Mouse (Mus musculus): ENCODE results near the gene Rorb.

The Rorb gene

DNA sequence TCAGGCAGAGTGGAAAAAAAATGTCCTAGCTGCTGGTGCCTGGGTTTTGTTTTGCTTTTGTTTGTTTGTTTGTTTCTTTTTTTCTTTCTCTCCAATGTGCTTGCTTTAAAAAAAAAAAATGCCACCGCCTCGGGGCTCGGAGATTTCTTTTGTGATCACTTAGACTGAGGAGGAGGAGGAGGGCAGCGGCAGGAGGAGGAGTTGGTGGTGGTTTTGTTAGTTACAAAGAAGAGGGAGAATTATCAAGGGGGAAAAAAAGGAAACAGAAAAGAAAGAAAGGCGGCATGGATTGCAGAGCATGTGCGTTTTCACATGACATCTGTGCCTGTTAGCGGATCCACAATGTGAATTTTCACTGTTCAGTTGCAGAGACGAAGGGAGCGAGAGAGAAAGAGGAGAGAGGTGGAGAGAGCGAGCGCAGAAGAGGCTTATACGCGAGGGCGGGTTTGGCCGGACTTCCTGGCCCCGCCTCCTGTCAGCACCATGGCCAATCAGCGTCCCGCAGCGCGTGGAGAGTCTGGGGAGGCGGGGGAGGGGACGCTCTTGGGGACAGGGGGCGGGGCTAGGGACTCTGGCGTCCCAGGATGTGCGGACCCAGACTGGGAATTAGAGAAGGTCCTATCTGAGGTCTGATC, at the start of gene Rorb:
Gene Rorb (minus strand): TSS at position 404 of the 635 bp plus-strand sequence.
- in situ Hi-C loops (cut with MseI, MboI): no loop called here

DNA sequence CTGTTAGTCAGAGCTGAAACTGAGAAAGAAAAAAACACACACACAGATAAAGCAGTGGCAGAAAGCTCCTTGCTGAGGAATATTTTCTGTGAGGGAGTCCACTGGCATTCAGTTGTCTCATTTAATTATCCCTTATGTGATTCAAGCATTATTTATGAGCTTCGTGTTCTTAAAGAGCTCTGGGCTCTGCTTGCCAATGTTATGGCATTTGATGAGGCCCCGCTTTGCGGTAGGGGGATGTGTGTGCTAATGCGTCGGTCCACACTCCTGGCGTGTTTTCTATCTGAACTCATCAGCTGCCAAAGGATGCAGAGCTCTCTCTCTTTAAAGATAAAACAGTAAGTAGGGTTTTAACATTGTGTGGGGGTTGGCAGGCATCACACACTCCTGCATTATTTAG, 37.9 kb upstream of the Rorb start:
- in situ Hi-C loops (cut with MseI, MboI): no loop called here

GRCm38 (mm10) chr19:19144447-19144846, 33.5 kb upstream of the Rorb start:
- in situ Hi-C loops (cut with MseI, MboI): no loop called here

GRCm38 (mm10) chr19:19136856-19137255, 25.9 kb upstream of the Rorb start:
- in situ Hi-C loops (cut with MseI, MboI): no loop called here

- in situ Hi-C loops (cut with MseI, MboI): no loop called here
Measured at GRCm38 (mm10) chr19:19135838-19136237, 24.8 kb upstream of the Rorb start.

GRCm38 (mm10) chr19:19122324-19122723, 11.3 kb upstream of the Rorb start:
- in situ Hi-C loops (cut with MseI, MboI): no loop called here

GRCm38 (mm10) chr19:19112180-19112579, 1.2 kb upstream of the Rorb start:
- in situ Hi-C loops (cut with MseI, MboI): no loop called here

DNA sequence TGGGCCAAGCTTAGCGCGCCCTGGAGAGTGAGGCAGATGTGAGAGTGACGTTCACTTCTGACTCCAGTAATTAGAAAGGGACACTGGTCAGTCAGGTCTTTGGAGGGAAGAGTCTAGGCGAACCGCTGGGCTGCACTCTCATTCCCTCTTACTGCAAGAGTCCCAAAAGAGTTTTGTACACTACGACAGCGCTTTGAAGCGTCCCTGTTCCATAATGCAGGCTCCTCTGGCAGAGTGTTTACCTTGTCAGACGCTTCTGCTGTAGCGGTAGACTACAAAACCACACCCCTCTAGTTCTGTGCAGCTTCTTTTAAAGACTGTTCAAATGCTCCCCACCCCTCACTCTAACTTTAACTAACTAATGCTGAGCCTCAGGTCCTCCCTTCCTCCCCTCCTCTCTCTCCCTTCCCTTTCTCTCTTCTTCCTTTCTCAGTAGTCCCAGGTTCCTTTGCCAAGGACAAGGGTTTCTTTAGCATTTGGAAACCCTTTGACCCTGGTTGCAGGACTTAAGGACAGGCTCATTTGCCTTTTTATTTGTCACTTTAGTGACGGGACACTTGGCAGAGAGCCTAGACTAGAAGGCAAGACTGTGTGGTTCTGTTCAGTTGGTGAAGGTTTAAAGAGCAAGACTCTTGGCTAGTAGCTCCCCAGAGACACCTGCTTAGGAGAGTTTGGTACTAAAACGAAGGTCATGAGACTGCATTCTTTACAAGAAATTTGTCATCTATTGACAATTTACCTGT, 603 bp upstream of the Rorb start:
- in situ Hi-C loops (cut with MseI, MboI): no loop called here

DNA sequence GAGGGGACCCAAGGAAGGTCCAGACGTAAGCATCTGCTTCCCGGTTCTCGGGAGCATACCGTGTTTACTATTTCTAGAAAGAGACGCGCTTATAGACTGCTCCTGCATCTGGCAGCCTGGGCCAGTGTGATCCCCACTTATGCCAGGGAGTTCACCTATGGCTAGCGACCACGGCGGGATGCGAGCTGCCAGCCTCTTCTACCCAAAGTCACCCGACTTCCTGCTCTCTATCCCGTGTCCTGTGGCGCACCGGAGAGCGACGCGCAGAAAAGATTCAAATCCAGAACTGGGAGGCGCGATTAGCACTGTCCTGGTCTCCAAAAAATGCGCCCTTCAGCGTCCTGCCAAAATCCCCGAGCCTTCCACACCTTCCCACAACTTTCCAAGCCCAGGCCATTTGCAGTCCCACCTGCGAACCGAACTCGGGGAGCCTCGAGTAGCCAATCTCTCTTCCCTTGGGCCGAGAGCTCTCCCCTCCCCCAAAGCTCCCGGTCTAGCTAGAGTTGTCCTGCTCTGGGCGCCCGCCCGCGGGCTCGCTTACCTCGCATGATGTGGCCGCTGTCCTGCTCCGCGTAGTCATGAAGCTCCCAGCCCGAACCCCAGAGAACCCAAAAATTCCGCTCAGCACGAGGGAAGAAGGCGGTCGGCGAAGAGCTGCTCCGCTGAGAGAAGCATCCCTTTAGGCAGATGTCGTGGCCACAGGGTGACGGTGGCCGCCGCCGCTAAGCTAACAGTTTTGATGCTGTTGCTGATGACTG, 806 bp downstream of the Rorb start:
- in situ Hi-C loops (cut with MseI, MboI): no loop called here

GRCm38 (mm10) chr19:19108596-19109381, 2.2 kb downstream of the Rorb start:
- in situ Hi-C loops (cut with MseI, MboI): no loop called here

DNA sequence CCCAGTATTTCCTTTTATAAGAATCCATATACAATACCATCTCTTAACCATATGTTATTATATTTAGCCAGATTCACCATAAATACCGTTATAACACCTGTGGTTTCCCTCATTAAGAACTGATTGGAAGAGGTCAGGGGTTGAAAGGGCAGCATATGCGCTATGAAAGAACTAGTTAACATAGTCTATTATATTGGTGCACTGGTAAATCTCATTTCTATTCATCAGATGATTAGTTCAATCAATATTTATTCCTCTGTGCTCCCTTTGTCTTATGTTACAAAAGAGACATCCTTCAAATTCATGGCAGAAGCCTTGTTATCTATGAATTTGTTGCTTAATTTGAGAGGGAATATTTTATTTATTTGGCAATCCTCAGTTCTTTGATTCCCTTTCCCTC, 6.4 kb downstream of the Rorb start:
- in situ Hi-C loops (cut with MseI, MboI): no loop called here

DNA sequence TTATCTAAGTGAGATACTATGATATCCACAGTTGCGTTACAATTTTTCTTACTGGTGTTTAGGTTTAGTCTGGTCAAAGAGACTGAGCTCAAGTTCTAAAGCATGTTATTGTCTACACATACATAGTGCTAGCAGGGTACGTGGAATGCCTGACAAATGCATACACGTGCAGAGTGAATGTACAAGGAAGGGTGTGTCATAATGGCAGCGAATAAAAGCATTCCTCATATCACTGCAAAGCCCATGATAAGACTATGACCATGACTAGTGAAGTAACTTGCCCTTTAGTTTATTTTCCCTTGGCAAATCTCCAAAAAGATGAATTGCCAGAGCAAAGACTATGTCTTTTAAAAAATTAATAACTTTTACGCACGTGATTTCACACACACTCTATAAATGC, 13.8 kb downstream of the Rorb start:
- in situ Hi-C loops (cut with MseI, MboI): no loop called here

- in situ Hi-C loops (cut with MseI, MboI): no loop called here
Measured at GRCm38 (mm10) chr19:19089427-19089826, 21.6 kb downstream of the Rorb start.

DNA sequence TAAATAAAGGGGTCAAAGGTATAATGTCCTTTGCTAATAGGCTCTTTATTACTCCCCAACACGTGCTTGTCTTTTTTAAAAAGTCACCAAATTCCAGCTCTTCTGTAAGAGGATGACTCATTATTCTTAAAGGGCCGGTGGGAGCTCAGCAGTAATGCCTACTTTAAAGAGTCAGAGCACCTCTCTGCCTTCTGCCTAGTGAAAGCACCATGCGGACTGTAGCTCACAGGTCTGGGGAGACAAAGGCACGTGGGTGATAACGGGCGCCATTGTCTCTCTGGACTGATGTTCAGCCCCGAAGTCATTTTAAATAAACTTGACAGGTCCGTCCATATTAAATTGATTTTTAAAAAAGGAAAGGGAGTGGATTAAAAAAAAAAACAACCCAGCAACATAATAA, 33.1 kb downstream of the Rorb start:
- in situ Hi-C loops (cut with MseI, MboI): no loop called here

- in situ Hi-C loops (cut with MseI, MboI): no loop called here
Measured at GRCm38 (mm10) chr19:19074756-19075155, 36.2 kb downstream of the Rorb start.

DNA sequence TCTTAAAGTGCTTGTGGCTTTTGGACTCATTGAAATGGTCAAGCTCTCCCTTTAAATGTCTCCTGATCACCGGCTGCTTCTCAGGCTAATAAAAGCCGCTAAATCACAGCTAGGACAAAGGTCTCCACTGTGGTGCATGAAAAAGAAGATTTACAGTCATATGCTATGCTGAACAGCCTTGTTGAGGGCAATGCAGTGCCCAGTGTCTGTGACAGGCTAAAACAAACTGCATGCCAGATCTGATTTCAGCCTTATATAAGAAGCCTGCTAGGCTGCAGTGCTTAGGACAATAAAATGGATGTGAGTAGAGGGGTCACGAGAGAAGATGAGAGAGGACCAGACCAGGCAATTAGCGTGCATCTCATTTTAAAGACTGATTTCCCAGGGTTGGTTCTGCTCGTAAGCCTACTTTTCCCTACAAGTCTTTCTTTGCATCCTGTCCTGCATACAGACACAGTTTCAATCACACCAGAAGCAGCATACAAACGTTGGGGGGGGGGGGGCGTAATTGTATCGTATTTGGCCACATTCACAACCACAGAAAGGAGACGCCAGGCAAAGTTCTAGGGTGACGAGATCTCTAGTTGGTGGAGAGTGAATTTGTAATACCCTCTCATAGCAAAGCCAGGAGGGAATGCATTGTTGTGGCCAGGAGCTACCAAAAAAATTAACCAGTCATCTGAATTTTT, 52.1 kb downstream of the Rorb start:
- in situ Hi-C loops (cut with MseI, MboI): no loop called here

DNA sequence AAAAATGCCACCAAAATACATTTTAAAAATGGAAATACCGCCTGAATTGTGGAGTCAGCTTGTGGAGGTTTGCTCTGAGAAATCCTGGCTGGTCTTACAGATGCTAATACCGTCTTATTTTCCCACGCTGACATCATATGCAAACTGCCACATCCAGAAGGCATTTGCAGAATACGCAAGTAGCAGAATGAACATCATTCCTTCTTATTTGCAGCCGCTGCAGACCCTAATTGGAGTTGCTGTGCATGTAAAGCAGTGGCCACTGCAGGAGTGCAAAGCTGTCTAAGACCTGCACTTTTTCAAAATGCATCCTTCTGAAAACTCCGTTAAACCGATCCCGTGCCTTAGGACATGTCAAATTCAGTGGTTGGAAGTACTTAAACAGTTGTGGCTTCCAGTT, 52.8 kb downstream of the Rorb start:
- in situ Hi-C loops (cut with MseI, MboI): no loop called here

DNA sequence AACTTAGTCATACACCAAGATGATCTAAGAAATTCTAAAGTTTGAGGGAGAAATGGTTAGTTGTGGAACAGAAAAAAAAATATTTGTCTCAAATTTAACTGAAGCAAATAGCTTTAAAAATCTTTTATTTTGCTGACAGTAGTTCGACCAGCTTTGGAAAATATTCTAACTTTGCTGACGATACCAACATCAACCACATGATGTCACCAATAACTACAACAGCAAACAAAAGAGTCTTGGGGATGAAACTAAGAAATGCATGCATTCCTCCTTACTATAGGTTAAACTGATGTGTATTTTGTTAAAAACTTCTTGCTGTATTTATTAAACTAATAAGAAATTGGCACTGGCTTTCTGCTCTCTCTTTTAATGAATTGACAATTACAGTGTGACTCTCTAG, 67.9 kb downstream of the Rorb start:
- in situ Hi-C loops (cut with MseI, MboI): no loop called here

DNA sequence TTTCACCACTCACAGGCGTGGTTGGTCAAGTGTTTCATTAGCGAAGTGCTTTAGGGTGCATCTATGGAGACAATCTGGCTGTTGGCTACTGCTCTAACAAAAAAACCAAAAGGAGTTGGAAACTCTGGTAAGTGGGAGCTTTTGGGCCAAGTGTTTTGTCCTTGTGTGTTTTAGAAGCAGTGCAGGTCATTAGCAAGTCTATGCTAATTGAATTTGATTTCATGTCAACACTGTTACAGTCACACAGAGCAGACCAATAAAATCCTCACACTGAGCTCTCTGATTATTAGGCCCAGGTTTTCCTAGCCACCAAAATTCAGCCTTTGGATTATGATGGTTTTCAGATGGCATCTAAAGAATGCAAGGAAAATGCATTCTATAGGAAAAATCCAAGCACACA, 70.2 kb downstream of the Rorb start:
- in situ Hi-C loops (cut with MseI, MboI): no loop called here

DNA sequence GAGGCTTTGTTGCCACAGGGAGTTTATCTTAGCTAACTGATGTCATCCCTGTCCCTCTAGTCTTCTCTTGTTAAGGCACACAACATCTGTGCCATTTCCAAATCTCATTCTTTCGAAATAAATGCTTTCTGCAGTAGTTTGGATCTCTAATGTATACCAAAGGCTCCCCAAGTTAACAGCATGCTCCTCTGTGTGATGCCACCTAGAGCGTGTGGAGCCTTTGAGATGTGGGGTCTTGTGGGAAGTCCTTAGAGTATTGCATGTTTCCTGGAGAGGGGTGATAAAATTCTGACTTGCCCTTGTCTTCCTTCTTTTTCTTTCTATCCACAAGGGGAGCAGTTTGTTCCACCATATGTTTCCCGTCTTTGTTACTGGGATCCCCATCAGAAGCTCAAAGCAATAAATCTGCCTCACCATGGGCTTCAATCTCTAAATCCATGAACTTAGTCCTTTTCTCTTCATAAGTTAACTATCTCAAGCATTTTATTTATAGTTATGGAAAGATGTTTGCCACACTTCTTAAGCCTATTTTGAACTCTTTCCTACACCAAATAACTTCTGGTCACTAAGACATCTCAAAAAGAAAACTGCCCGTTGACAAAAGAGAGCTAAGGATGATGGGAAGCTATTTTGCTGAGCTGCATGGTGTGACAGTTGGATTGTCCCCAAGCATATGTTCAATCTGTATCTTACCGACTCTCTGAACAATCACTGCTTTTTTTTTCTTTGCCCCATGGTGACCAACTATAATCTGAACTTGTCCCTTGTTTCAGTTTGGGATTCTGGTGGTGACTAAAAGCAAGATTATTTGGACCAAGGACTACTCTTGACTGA, 76.3 kb downstream of the Rorb start:
- in situ Hi-C loops (cut with MseI, MboI): no loop called here

- in situ Hi-C loops (cut with MseI, MboI): no loop called here
Measured at GRCm38 (mm10) chr19:19033974-19034373, 77.0 kb downstream of the Rorb start.

Data from mouse trophoblast stem cell (cell line).